Mouse (Mus musculus) adipose tissue, adult 10 weeks (tissue): ENCODE measurements around the gene Gprasp1. TPM values are rescaled to one million over a fixed set of nuclear protein-coding genes. Genes with fewer than 3 reads are reported as not detected.

ENCODE experiments used
- polyA plus RNA-seq: library from polyadenylated mRNA; stranded (reverse); fragments of 350-450 nt; fragmentation: Illumina TruSeq; extraction: RNeasy Lipid Tissue Mini Kit (QIAGEN cat#74804); gene quantifications from one replicate; pipeline ENCODE4 v1.2.3, GENCODE M21; 2014; ENCODE audit warnings: low read depth, low replicate concordance

Gprasp1 gene
- polyA plus RNA-seq = 33.4 TPM

DNA sequence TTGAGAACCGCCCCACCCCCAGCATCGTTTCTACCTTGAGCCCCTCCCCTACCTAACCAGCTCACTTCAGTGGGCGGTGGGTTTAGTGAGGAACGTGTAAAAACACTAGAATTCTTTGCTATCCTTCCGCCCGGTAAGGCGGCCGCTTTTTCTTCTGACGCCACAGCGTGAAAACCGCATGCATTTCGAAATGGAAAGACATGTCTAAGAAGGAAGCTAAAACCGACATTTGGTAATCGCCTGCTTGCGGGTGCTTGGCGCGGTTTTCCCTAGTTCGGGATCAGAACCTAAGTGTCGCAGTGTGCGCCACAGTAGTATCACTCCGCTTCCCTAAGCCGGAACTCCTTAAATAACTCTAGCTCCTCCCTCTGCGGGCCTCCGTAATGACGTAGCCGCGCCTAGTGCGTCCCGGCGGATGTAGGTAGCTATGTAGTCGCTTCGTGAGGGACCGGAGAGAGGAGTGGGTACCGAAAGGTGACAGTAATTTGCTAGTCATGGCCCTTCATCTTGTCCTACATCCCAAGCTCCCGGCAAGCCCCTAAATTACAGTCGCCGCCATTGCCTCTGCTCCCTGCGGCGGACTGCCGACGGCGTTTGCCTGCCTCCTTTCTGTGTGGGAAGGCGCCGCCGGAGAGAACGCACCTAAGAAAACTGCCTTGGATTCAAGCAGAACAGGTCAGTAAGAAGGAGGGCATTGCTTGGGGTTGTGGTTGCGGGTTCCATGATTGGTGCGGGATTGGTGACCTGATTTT lies at the start of gene Gprasp1, which contains the start of gene Armcx5:
TSS of gene Gprasp1 (plus strand) at position 430 of the 752 bp plus-strand sequence.
TSS of gene Armcx5 (plus strand) at position 430 of the 752 bp plus-strand sequence.

DNA sequence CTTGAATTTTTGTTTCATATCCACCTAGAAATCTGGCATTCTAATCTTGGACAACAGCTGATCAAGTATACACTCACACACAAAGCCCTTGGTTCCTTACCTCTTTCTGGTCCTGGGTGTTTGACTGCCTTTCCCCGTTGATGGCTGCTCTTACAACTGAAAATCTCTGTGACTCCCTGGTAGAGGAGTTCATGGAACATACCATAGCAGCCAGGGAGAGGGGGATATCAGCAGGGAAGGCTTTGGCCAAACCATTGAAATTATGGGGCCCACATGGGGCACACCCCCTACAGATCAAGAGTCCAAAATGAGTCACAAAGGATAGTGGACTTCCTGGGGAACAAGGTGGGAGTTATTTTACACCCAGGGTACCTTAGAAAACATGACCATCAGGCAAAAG lies 48.9 kb upstream of the Gprasp1 start, which contains the start of gene Tcp11x2:
TSS of gene Tcp11x2 (minus strand) at position 158 of the 400 bp plus-strand sequence.

DNA sequence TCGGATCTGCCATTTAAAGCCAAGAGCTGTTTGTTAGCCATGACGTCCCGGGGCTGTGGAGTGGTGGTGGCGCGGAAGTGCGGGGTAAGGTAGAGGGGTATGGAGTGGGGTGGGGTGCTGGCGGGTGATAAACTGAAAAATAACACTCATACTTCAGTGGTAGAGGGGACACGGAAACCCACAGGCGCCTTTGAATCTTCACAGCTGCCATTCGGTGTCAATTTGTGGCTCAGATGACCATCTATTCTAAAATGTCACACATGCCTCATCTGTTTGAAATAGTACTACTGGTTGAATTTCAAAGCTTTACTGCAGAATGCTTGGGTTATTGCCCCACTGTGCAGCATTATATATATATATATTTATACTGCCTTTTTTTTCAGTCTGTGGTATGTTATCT lies 17.4 kb upstream of the Gprasp1 start, which contains the start of gene Tmsb15a:
TSS of gene Tmsb15a (minus strand) at position 101 of the 400 bp plus-strand sequence.

DNA sequence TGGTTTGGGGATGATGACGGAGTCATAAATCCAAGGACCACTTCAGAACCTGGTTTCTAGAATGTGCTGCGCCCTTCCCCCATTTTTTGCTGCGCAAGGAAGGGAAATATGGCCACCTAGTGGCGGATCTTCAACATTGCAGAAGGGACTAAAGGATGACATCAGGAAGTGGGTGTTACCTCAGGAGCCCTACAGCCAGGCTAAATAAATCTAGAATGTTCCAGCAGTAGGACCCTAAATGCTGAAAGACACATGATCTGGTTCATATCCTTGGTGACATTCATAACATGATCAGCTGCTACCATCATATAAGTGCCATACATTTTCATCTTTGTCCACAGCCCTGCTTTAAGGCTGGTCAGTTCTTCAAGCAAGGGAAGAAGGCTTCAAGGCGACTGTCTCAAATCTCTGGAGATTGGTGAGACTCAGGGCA lies 54.7 kb downstream of the Gprasp1 start, which contains the start of gene Bhlhb9:
TSS of gene Bhlhb9 (plus strand) at position 383 of the 433 bp plus-strand sequence.

DNA sequence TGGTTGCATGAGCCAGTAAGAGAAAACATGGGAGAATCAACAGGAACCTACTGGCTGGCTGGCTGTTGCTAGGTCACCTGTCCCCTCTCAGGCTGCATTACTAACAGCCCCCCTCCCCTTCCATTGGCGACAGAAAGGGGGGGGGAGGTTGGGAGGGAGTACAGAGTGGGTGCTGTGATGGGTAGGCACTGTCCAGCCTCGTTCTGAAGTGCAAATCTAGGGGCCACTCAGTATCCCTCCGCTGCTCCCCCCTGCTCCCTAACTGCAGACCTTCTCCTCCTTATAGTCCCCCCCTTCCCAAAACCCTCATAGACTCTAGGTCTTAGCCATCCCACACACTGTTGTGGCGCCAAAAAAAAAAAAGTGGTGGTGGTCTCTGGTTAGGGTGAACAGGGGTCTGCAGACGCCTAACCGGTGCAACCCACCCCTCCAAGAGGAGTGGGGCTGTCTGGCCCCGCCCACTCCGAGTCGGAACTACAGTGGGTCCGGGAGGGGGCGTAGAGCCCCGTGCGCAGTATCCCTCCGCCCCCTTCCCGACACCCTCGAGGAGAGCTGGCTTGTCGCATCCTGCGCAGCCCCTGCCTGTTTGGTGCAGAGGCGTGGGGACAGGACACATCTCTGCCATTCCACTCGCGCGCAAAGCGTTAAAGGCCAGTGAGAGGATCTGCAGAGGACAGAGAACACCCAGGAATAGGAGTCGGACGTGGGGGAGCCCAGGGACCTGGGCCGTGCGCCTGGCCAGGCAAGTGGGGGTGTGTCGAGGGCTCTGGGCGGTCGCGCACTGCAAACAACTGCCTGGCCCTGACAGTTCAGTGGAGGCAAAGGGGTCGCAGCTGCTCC lies 96.2 kb downstream of the Gprasp1 start, which contains the start of gene Gprasp2:
TSS of gene Gprasp2 (plus strand) at position 514 of the 840 bp plus-strand sequence.

Other genes with a start within 250 kb of the Gprasp1 start
- not detected for gene AV320801, start 248.1 kb upstream of the Gprasp1 start, polyA plus RNA-seq
- 0.20 TPM for gene Nxf7, start 144.0 kb upstream of the Gprasp1 start, polyA plus RNA-seq
- gene Prame, start 115.0 kb upstream of the Gprasp1 start, polyA plus RNA-seq = 0.22 TPM
- 1.1 TPM for gene Tcp11x2, start 48.9 kb upstream of the Gprasp1 start, polyA plus RNA-seq
- 5.8 TPM for gene Tmsb15a, start 17.5 kb upstream of the Gprasp1 start, polyA plus RNA-seq
- 10.9 TPM for gene Armcx5, start within 50 bp of the Gprasp1 start, polyA plus RNA-seq
- 20.1 TPM for gene Bhlhb9, start 54.9 kb downstream of the Gprasp1 start, polyA plus RNA-seq
- 17.6 TPM for gene Gprasp2, start 96.3 kb downstream of the Gprasp1 start, polyA plus RNA-seq